Mouse (Mus musculus) MEL (cell line): ENCODE results near the gene Hlcs.

Experiments
- CTCF ChIP-seq, 3 experiments: IDR thresholded peaks in 2 of 3; conservative IDR thresholded peaks in 1 of 3; 2 replicates each; pipeline ENCODE4 v1.5.1; 2011 to 2012; ENCODE audit warnings: low read length in 3 of 3, low read depth in 2 of 3, mild to moderate bottlenecking in 2 of 3, improper control_type of control experiment in 1 of 3, inconsistent platforms in 1 of 3, mixed read lengths in 1 of 3, moderate library complexity in 1 of 3; ENCODE audit not compliant: control insufficient read depth in 1 of 3, insufficient read depth in 1 of 3, poor library complexity in 1 of 3, severe bottlenecking in 1 of 3
- HCFC1 ChIP-seq: IDR thresholded peaks from 2 replicates; pipeline ENCODE4 v1.6.1; 2012; ENCODE audit warnings: low read depth, mild to moderate bottlenecking, inconsistent platforms, low read length, improper control_type of control experiment, moderate library complexity
- KAT2A ChIP-seq: conservative IDR thresholded peaks from 2 replicates; pipeline ENCODE4 v1.6.1; 2012; ENCODE audit warnings: low read depth, low read length, improper control_type of control experiment, inconsistent platforms
- MYC ChIP-seq: IDR thresholded peaks from 2 replicates; pipeline ENCODE4 v1.6.1; 2011; ENCODE audit warnings: low read depth, mild to moderate bottlenecking, low read length, improper control_type of control experiment, moderate library complexity
- NELFE ChIP-seq: IDR thresholded peaks from 2 replicates; pipeline ENCODE4 v1.6.1; 2011; ENCODE audit warnings: low read depth, low read length, improper control_type of control experiment
- POLR2A ChIP-seq, 2 experiments: IDR thresholded peaks; 2 replicates each; pipeline ENCODE4 v1.6.1; 2011 to 2012; ENCODE audit warnings: low read length in 2 of 2, mild to moderate bottlenecking in 2 of 2, control low read depth in 1 of 2, improper control_type of control experiment in 1 of 2, low read depth in 1 of 2, moderate library complexity in 1 of 2; ENCODE audit not compliant: control insufficient read depth in 1 of 2, insufficient read depth in 1 of 2, poor library complexity in 1 of 2
- ZMIZ1 ChIP-seq: IDR thresholded peaks from 2 replicates; pipeline ENCODE4 v1.6.1; 2012; ENCODE audit warnings: low read depth, mild to moderate bottlenecking, inconsistent platforms, low read length, improper control_type of control experiment, moderate library complexity

- TF ChIP-seq POLR2A (IDR thresholded peaks at IDR 0.05; ENCODE audit: control insufficient read depth in 1 of 2, insufficient read depth in 1 of 2, low read depth in 1 of 2, low read length in 2 of 2, poor library complexity in 1 of 2) (no peak), HCFC1 (no peak), CTCF (IDR thresholded peaks at IDR 0.05 in 2 of 3, conservative IDR thresholded peaks at IDR 0.05 in 1 of 3; ENCODE audit: control insufficient read depth in 1 of 3, insufficient read depth in 1 of 3, low read depth in 2 of 3, low read length in 3 of 3, poor library complexity in 1 of 3, severe bottlenecking in 1 of 3) (no peak), KAT2A (no peak), NELFE (no peak; the same call in 1 of the 2 replicates), ZMIZ1 (no peak), MYC (no peak)
These were observed 1.8 kb upstream of the Hlcs start for GRCm38 (mm10) chr16:94315215-94315614.
